Mouse (Mus musculus) kidney, adult 2 months (tissue): ENCODE measurements around the gene Chrna1.

Experiments used
- CTCF ChIP-seq: fragments of 200-500 bp; conservative IDR thresholded peaks from 2 replicates; pipeline ENCODE4 v1.5.1; 2011; ENCODE audit warnings: low read depth, mild to moderate bottlenecking, control low read depth, low read length, moderate library complexity, mixed read lengths; ENCODE audit not compliant: insufficient read depth, insufficient read length
- POLR2A ChIP-seq: fragments of 200-500 bp; IDR thresholded peaks from one replicate; pipeline ENCODE4 v1.6.1; 2011; ENCODE audit warnings: low read depth, low read length, control low read depth

DNA sequence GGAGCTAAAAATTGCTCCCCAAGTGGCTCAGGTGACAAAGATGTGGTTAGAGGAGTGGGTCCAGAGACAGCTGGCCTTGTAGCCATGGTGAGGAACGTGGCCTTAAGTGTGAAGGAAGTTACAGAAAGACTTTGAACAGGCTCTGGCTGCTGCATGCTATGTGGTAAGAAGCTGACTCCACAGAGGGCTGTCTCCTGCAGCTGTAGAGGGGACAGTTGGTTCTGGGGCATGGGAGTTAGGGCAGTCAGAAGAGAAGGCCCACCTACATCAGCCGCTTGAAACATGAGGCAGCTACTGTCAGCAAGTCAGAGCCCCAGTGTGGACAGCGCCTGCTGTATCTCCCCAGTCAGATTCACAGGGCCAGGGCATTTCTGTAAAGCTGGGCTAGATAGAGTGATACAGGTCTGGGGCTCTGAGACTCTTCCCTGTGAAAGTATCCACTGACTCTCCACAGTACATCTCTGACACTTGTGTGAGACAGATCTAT, 29.6 kb upstream of the Chrna1 start:
- TF ChIP-seq CTCF, result no peak
- TF ChIP-seq POLR2A, result no peak
